Mouse (Mus musculus): ENCODE results near the gene Bloc1s4.

- TF ChIP-seq GATA1 (IDR thresholded peaks at IDR 0.05; ENCODE audit: borderline replicate concordance, low read length) (no peak), FLI1 (IDR thresholded peaks at IDR 0.05; ENCODE audit: low read length) (no peak)
These were observed 13.3 kb downstream of the Bloc1s4 start for GRCm38 (mm10) chr5:36735106-36735505.
